Mouse (Mus musculus) ES-E14 (cell line): ENCODE measurements around the gene Gnas. TPM values are rescaled to one million over a fixed set of nuclear protein-coding genes. Genes with fewer than 3 reads are reported as not detected.

Experiments
- DNase-seq: peaks from one replicate; pipeline ENCODE4 v3.0.0-alpha.2; 2013; ENCODE audit warnings: low read depth, low spot score
- H3K27ac ChIP-seq: 2 replicates; pipeline ENCODE4 v1.5.1; 2012; ENCODE audit warnings: low read depth, mild to moderate bottlenecking, low read length, moderate library complexity, mixed read lengths; ENCODE audit not compliant: poor library complexity, insufficient read depth, severe bottlenecking
- H3K36me3 ChIP-seq: 2 replicates; pipeline ENCODE4 v1.6.1; 2012; ENCODE audit warnings: mild to moderate bottlenecking, low read length, moderate library complexity, mixed read lengths; ENCODE audit not compliant: control insufficient read depth, poor library complexity, insufficient read depth, severe bottlenecking
- H3K4me1 ChIP-seq, 2 experiments: fragments of 150-350 bp in 1 of 2; sonication (generic) in 1 of 2; 2 replicates each; pipeline ENCODE4 v1.6.1; 2012; ENCODE audit warnings: low read length in 2 of 2, mild to moderate bottlenecking in 1 of 2, mixed read lengths in 1 of 2; ENCODE audit not compliant: control insufficient read depth in 2 of 2, insufficient read depth in 2 of 2, poor library complexity in 1 of 2
- H3K4me3 ChIP-seq, 2 experiments: fragments of 150-350 bp in 1 of 2; sonication (generic) in 1 of 2; 2 replicates each; pipeline ENCODE4 v1.5.1; 2012; ENCODE audit warnings: low read length in 2 of 2, low read depth in 1 of 2, mild to moderate bottlenecking in 1 of 2, mixed read lengths in 1 of 2; ENCODE audit not compliant: insufficient read depth in 1 of 2, poor library complexity in 1 of 2, severe bottlenecking in 1 of 2
- H3K9ac ChIP-seq: 2 replicates; pipeline ENCODE4 v1.6.1; 2012; ENCODE audit warnings: low read depth, mild to moderate bottlenecking, low read length, mixed read lengths; ENCODE audit not compliant: poor library complexity, insufficient read depth, severe bottlenecking
- H3K9me3 ChIP-seq: fragments of 150-350 bp; sonication (generic); 2 replicates; pipeline ENCODE4 v1.6.1; 2012; ENCODE audit warnings: low read depth, mild to moderate bottlenecking, low read length; ENCODE audit not compliant: control insufficient read depth, insufficient read depth
- CHD2 ChIP-seq: IDR thresholded peaks from 2 replicates; pipeline ENCODE4 v1.6.1; 2014; ENCODE audit warnings: mild to moderate bottlenecking, low read depth, low read length, inconsistent platforms
- HCFC1 ChIP-seq: IDR thresholded peaks from 2 replicates; pipeline ENCODE4 v1.6.1; 2012; ENCODE audit warnings: low read length, inconsistent platforms, borderline replicate concordance; ENCODE audit not compliant: insufficient read depth
- MAFK ChIP-seq: IDR thresholded peaks from 2 replicates; pipeline ENCODE4 v1.6.1; 2014; ENCODE audit warnings: mild to moderate bottlenecking, low read depth, low read length, inconsistent platforms; ENCODE audit not compliant: insufficient read depth
- ZC3H11A ChIP-seq: IDR thresholded peaks from 2 replicates; pipeline ENCODE4 v1.6.1; 2012; ENCODE audit warnings: low read depth, mild to moderate bottlenecking, inconsistent platforms, low read length, borderline replicate concordance
- ZNF384 ChIP-seq: IDR thresholded peaks from 2 replicates; pipeline ENCODE4 v1.6.1; 2012; ENCODE audit warnings: low read depth, low read length, inconsistent platforms
- in situ Hi-C, 2 experiments: fragments of 600-800 bp; cut with MboI; formaldehyde crosslinking; loops; one replicate each; pipeline ENCODE4 v1.15.1; 2025; ENCODE audit warnings: low sequenced_read_pairs in 2 of 2, inconsistent platforms in 1 of 2; ENCODE audit not compliant: unreplicated experiment in 2 of 2
- total RNA-seq: library from RNA; depleted of rRNA; stranded (reverse); fragments of 300-350 nt; gene quantifications from 2 replicates; pipeline ENCODE4 v1.2.3, GENCODE M21; 2012

Gnas gene
- total RNA-seq, 1 experiment: 202 TPM

DNA sequence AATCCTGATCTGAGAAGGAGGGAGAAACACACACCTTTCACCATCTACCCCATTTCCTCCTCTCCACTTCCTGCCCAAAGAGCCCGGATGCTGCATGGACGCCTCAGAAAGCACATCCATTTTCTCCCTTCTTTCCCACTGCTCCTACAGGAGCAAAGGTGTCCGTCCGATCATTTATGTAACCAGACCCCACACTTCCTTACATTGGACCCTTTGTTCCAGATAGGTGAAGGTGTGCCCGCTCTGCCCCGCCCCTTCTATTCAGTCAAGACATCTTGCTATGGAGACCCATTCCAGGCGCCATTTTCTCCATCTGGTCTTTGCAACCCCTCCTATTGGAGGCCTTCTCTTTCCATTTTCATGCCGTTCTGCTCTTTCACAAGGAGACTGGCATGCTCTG is 10.3 kb downstream of the Gnas start:
- in situ Hi-C loops: loop anchor here in 1 of 2 experiments (25.0 kb wide), 1 partner anchor 707 kb away; the partner anchor contains the start of gene Ankrd60
- H3K9me3 ChIP-seq: no peaks in the 10 kb centered on the region
- peak overlapping the region; percentile 83 to 94 for H3K4me3 ChIP-seq
- H3K27ac ChIP-seq: peak overlapping the region; percentile 79; the same call in 1 of the 2 replicates
- no peak for DNase-seq
- peaks cover 27% of the 10 kb centered on the region for H3K36me3 ChIP-seq
- TF ChIP-seq ZC3H11A: no peak
- no peak for TF ChIP-seq CHD2
- TF ChIP-seq MAFK: no peak
- TF ChIP-seq ZNF384: no peak
- H3K9ac ChIP-seq: peak overlapping the region; percentile 99
- H3K4me1 ChIP-seq: peaks cover 0 to 3% of the 10 kb centered on the region in 2 experiments; a peak in 1 of 4 replicates

DNA sequence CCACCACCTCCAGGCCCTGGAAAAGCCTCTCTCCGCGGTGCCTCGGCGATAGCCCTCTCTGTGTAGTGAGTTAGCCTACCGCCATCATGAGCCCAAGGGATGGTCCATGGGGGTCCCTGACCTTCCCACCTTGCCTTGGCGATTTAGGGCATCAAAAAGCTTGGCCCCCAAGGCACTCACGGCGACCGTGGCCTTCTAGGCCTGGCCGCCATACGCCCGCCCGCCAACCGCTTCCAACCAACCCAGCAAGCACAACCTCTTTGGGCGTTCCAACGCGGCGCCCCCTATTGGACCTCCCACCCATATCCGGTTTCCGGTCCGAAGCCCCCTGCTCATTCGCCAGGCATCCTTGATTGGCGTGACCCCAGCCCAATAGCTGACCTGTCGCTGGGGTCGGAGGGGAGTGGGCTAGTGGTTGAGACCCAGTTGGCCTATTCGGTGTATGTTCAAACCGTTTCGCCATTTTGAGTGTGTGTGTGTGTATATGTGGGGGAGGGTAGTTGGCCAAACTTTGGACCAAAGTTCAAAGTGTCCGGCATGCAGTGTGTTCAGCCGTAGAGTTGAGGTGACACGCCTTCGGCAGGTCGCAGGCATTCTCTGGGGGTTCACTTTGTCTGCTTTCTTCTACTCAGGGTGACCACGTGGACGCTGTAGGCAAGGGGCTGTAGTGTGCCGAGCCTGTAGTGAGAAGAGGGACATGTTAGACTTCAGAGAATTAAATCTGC is 11.2 kb downstream of the Gnas start:
- H3K9ac ChIP-seq: peak overlapping the region; percentile 99
- TF ChIP-seq MAFK (no peak), CHD2 (peak; percentile 58; the same call in 1 of the 2 replicates)
- peaks cover 20% of the 10 kb centered on the region for H3K36me3 ChIP-seq
- peak; percentile 90 for DNase-seq
- H3K27ac ChIP-seq: peak overlapping the region; percentile 79
- no peaks in the 10 kb centered on the region for H3K4me1 ChIP-seq
- H3K9me3 ChIP-seq: no peaks in the 10 kb centered on the region
- in situ Hi-C loops: loop anchor here in 1 of 2 experiments (25.0 kb wide), 1 partner anchor 708 kb away; the partner anchor contains the start of gene Ankrd60
- peak overlapping the region; percentile 83 to 94 for H3K4me3 ChIP-seq

DNA sequence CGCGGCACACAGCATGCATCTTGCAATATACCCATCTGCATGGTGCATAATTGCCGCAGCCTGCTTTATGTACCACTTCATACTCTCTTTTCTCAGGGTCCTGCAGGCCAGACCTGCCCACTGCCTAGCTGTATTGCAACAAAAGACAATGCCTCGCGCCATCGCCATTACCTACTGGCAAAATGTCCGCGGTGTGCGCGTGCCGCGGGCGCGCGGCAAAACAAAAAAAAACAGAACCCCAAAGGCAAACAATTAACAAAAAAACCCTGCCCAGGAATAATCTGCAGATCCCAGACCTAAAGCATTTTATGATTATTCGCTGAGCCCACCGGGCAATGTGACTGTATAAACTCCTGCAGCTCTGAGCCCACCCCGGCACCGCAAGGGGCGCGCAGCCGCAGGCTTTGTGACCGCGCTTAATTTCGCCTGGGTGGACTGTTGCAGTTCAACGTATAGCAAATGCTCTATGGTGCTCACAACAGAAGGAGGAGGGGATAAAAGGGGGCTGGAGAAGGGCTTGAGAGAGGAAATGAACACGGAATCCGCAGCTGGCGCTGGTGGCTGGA is 11.9 kb downstream of the Gnas start:
- in situ Hi-C loops: loop anchor here in 1 of 2 experiments (25.0 kb wide), 1 partner anchor 709 kb away; the partner anchor contains the start of gene Ankrd60
- DNase-seq: no peak
- peak overlapping the region; percentile 61 to 68 for H3K4me3 ChIP-seq
- H3K4me1 ChIP-seq: no peaks in the 10 kb centered on the region
- no peaks in the 10 kb centered on the region for H3K9me3 ChIP-seq
- TF ChIP-seq CHD2: no peak
- peak; percentile 50; the same call in 1 of the 2 replicates for TF ChIP-seq ZNF384
- no peak for TF ChIP-seq ZC3H11A
- no peak for TF ChIP-seq MAFK
- TF ChIP-seq HCFC1: no peak
- no peak overlapping the region; the same call in 1 of the 2 replicates for H3K27ac ChIP-seq
- H3K36me3 ChIP-seq: peaks cover 17% of the 10 kb centered on the region
- H3K9ac ChIP-seq: peak overlapping the region; percentile 78

DNA sequence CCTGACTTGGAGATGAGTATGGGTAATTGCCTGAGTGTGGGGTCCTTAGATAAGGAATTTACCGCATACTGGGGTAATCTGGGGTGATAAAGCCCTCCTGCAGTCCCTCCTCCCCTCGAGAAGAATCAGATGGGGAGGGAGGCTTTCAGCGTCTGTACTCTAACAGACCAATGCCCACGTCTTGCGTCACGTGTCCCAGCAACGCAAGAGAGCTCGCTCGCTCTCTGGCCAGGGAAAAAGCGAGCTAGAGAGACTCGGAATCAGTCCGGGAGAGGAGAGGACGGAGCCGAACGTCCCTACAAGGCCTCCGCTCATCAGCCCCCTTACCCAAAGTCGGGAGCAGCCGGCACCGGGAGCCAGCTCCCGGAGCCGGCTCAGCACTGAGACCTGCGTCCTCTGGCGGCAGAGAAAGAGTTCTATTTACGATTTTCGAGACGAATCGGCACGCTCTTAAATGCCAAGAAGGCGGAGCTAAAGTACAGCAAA is 13.0 kb downstream of the Gnas start:
- H3K4me3 ChIP-seq: peak overlapping the region in 1 of 2 experiments; percentile 49; a peak in 3 of 4 replicates
- TF ChIP-seq HCFC1: no peak
- TF ChIP-seq CHD2: no peak
- no peak for TF ChIP-seq MAFK
- no peak for TF ChIP-seq ZNF384
- TF ChIP-seq ZC3H11A: no peak
- H3K9ac ChIP-seq: no peak overlapping the region
- H3K36me3 ChIP-seq: peaks cover 12% of the 10 kb centered on the region
- H3K4me1 ChIP-seq: no peaks in the 10 kb centered on the region
- in situ Hi-C loops: loop anchor here in 1 of 2 experiments (25.0 kb wide), 1 partner anchor 710 kb away; the partner anchor contains the start of gene Ankrd60
- DNase-seq: no peak
- no peak overlapping the region for H3K27ac ChIP-seq
- no peaks in the 10 kb centered on the region for H3K9me3 ChIP-seq
